Mouse (Mus musculus): ENCODE measurements around the gene Anapc15-ps. TPM values are rescaled to one million over a fixed set of nuclear protein-coding genes. Genes with fewer than 3 reads are reported as not detected.
"Not testable (repeated sequence)": the region's sequence is repeated elsewhere in the genome, so short reads cannot be mapped to it uniquely, and the experiment has no call there.

Gene Anapc15-ps
- total RNA-seq, 2 experiments from 2014 or later = not detected

DNA sequence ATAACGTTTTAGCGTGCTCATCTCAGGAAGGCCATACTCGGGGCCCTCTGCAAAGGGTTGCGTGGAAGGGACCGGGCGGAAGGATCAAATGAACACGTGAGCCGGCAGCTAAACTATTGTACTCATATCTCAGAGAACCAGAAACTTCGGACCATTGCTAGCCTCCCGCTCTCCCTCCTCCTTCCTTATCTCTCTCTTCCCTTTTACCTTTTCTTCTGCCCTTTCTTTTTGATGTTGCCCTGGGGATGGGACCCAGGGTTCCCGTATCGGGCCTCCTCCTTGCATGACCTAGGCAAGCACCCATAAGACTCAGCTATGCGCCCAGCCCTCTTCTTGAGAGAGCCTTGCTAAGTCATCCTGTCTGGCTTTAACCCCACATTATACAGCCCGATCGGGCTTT is 38.5 kb downstream of the Anapc15-ps start:
- no peak for DNase-seq (ENCODE audit: low spot score in 2 of 2)

DNA sequence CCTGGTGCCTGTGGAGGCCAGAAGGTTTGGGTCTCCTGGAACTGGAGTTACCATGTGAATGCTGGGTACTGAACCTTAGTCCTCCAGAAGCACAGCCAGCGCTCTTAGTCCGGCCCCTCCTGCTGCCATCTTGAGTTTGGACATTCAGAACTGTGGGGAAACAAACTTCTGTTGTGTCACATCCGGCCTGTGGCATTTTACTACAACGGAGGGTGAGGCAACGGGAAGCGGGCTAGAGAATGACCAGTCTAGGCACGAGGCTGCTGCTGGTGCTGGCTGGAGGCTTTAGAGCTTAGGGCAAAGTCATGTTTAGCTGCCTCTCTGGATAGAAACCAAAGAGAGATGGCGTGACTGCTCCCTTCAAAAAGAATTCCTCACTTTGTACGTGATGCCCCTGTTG is 39.0 kb downstream of the Anapc15-ps start:
- no peak for DNase-seq (ENCODE audit: low spot score in 2 of 2)

DNA sequence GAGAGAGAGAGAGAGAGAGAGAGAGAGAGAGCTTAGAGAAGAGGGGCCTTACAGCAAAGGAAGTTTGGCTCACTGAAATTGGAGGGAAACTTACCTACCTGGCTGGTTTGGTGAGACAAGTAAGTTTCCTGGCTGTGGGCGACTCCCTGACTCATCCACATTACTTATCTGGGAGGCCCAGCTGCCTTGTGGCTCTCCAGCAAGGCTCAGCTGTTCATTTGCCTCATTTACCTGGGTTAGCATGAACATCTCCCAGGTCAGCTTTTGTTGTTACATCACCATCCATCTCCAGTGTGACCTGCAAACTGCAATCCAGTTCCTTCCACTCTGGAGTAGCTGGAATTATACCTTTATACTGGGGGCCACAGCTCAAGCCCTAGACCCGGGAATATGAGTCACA is 41.7 kb downstream of the Anapc15-ps start:
- no peak for DNase-seq (ENCODE audit: low spot score in 2 of 2)

DNA sequence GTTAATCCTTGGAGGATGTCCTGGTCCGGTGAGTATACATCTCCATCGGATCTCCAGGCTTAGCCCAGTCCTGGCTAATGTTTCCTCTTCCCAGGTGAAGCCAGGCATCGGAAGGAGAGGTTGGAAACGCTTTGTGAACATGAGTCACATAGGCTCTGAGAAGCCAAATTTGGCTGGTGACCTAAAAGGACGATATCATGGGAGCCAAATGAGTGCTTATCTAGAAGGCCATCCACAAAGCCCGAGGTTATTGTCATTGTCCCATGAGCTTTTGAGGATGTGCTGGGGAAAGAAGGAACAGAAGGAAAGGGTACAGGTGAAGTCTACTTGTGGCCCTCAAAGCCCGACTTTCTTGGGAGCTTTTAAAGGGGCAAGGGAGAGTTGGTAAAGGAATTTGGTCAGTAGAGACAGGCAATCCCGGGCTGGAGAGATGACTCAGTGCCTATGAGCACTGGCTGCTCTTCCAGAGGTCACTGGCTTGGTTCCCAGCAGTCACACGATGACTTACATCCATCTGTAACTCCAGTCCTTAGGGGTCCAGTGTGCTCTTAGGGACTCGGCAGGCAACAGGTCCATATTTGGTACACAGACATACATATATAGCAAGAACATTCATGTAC is 42.4 kb downstream of the Anapc15-ps start:
- DNase-seq (ENCODE audit: low spot score in 2 of 2) = no peak

DNA sequence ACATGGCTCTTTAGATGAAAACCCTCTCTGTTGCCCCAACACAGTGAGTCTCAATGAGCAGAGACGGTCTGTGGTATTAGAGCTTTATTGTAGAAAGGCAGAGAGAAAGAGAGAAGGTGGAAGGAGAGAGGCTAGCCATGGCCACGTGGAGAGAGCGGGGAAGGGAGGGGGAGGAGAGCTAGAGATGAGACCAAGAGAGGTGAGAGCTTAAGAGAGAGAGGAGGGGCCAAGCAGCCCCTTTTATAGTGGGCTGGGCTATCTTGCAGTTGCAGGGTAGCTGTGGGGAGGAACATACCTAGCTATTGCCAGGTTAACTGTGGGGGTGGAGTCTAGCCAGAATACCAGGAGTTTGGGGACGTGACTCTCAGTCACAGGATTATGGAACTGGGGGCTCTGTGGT is 43.1 kb downstream of the Anapc15-ps start:
- DNase-seq (ENCODE audit: low spot score in 2 of 2) = not testable (repeated sequence)

DNA sequence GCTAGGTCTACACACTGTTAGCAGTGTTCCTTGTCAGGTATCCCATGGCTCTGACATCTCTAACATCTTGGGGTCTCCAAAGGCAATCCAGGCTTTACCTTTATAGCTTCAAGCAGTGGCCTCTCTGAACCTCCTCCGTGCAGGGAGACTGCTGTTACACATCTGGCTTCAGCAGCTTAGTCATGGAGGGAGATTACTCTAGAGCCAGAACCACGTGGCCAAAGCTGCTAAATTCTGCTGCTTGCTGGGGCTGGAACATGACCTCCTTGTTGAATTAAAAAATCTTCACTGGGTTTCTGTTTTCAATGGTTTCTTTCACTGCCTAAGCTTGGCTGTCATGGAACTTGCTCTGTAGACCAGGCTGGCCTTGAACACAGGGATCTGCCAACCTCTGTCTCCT is 44.9 kb downstream of the Anapc15-ps start:
- no peak for DNase-seq (ENCODE audit: low spot score in 2 of 2)

DNA sequence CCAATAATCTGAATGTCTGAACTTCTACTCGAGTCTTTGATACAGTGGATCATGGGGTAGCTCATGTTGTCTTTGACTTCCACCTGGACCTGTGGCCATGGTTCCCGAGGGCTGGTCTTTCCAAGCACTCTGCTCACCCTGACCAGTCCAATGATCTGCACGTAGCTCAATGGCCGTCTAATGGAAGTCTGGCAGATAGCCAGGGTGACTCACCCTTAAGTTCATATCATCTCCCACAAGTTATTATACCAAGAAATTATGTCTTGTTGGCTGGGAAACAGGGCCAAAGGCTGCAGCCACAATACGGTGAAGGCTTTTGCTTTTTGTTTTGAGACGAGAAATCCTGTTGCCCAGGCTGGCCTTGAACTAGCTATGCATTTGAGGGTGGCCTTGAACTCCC is 45.9 kb downstream of the Anapc15-ps start:
- no peak for DNase-seq (ENCODE audit: low spot score in 2 of 2)

DNA sequence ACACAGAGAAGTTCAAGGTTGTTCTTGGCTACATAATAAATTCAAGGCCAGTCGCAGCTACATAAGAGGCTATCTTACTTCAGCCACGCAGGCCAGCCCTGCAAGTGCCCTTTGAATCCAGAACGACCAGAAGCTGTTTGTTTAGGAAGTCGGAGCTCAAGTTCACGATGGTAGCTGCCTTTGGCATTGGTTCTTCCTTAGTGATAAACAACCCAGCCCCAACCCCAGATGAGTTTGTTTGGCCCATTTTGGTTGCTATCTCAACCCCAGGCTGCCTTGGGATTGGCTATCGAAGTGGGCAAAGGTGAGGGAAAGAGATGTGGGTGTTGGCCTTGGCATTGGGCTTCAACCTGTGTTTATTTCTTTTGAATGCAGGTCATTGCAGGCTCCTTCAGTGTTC is 48.0 kb downstream of the Anapc15-ps start:
- DNase-seq (ENCODE audit: low spot score in 2 of 2) = no peak

DNA sequence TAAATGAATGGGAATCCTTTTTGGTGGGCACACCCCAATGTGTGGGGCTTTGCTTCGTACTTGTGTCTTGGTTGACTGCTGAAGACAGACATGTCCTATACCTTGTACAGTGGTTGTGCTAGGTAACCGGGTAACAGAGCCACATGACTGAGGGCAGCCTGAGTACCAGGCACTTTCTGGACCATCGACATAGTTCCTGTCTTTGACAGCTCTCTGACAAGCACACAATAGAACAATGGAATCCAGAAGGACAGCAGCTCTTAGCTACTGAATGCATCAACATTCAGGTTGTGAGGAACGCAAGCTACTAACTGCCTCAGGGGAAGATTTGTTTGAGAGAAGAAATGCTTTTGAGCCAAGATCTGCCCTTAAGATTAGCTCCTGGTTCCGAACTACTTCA is 49.2 kb downstream of the Anapc15-ps start:
- DNase-seq (ENCODE audit: low spot score in 2 of 2) = no peak

DNA sequence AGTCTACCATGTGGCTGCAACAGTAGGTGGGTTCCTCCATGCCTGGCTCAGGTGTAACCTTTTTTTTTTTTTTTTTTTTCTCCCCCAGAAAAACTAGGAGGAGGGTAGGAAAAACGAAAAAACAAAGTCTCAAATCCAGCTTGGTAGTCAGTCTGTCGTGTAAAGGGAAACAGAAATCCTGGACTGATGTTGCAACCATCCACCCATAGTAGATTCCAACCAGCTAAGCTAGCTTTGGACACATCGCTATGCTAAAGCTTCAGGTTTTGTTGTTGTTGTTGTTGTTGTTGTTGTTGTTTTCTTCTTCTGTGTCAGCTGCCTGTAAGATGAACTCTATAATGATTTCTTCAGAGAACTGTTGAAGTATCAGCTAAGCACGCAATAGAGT is 49.7 kb downstream of the Anapc15-ps start:
- DNase-seq (ENCODE audit: low spot score in 2 of 2) = no peak

Other genes with a start within 250 kb of the Anapc15-ps start
- 10 to 100 TPM; 74.3 to 74.4 TPM for gene Mrpl42, start 171.5 kb downstream of the Anapc15-ps start, total RNA-seq (2021)
- gene Ube2n, start 158.3 kb downstream of the Anapc15-ps start, total RNA-seq (2021) = 100 to 1,000 TPM; 196 to 206 TPM
- 10 to 100 TPM; 64.1 to 66.4 TPM for gene Nudt4, start 109.3 kb downstream of the Anapc15-ps start, total RNA-seq (2021)
- gene Gm33543, start 169.5 kb upstream of the Anapc15-ps start, total RNA-seq (2021) = under 1 TPM; 0.23 to 0.45 TPM